Mouse (Mus musculus): ENCODE measurements around the gene Cdca5.
"Not testable (repeated sequence)": the region's sequence is repeated elsewhere in the genome, so short reads cannot be mapped to it uniquely, and the experiment has no call there.

The Cdca5 gene

GRCm38 (mm10) chr19:6084478-6085248 is at the start of gene Cdca5, which contains the start of gene Zfpl1:
Cdca5 (plus strand) TSS chr19:6084983.
Zfpl1 (minus strand) TSS chr19:6084956.
- DNase-seq (ENCODE audit: low spot score in 2 of 2): peak; percentile 95 to 97

- no peak for DNase-seq (ENCODE audit: low spot score in 2 of 2)
These were observed 48.7 kb upstream of the Cdca5 start for GRCm38 (mm10) chr19:6035966-6036585.

- no peak for DNase-seq (ENCODE audit: low spot score in 2 of 2)
These were observed 47.1 kb upstream of the Cdca5 start for GRCm38 (mm10) chr19:6037695-6038094.

GRCm38 (mm10) chr19:6038326-6038725 is 46.5 kb upstream of the Cdca5 start:
- no peak for DNase-seq (ENCODE audit: low spot score in 2 of 2)

GRCm38 (mm10) chr19:6040002-6040401 is 44.8 kb upstream of the Cdca5 start:
- DNase-seq (ENCODE audit: low spot score in 2 of 2): no peak

- DNase-seq (ENCODE audit: low spot score in 2 of 2): no peak
These were observed 42.5 kb upstream of the Cdca5 start for GRCm38 (mm10) chr19:6042293-6042692.

- DNase-seq (ENCODE audit: low spot score in 2 of 2): not testable (repeated sequence)
These were observed 40.7 kb upstream of the Cdca5 start for GRCm38 (mm10) chr19:6044102-6044501.

- no peak for DNase-seq (ENCODE audit: low spot score in 2 of 2)
These were observed 39.2 kb upstream of the Cdca5 start for GRCm38 (mm10) chr19:6045366-6046293.

GRCm38 (mm10) chr19:6046294-6047153 is 38.3 kb upstream of the Cdca5 start, which contains the start of gene Syvn1:
Syvn1 (plus strand) TSS chr19:6046576.
- peak; percentile 93 to 94 for DNase-seq (ENCODE audit: low spot score in 2 of 2)

- DNase-seq (ENCODE audit: low spot score in 2 of 2): no peak
These were observed 37.5 kb upstream of the Cdca5 start for GRCm38 (mm10) chr19:6047154-6047898.

GRCm38 (mm10) chr19:6047899-6048166 is 37.0 kb upstream of the Cdca5 start:
- no peak for DNase-seq (ENCODE audit: low spot score in 2 of 2)

GRCm38 (mm10) chr19:6048681-6049410 is 35.9 kb upstream of the Cdca5 start:
- DNase-seq (ENCODE audit: low spot score in 2 of 2): no peak

GRCm38 (mm10) chr19:6052516-6052915 is 32.3 kb upstream of the Cdca5 start:
- no peak for DNase-seq (ENCODE audit: low spot score in 2 of 2)

GRCm38 (mm10) chr19:6054296-6054695 is 30.5 kb upstream of the Cdca5 start:
- no peak for DNase-seq (ENCODE audit: low spot score in 2 of 2)

- no peak for DNase-seq (ENCODE audit: low spot score in 2 of 2)
These were observed 28.1 kb upstream of the Cdca5 start for GRCm38 (mm10) chr19:6056696-6057095.

GRCm38 (mm10) chr19:6057313-6058096 is 27.3 kb upstream of the Cdca5 start, which contains the start of the genes Mrpl49 and Fau:
Mrpl49 (minus strand) TSS chr19:6057785.
Fau (plus strand) TSS chr19:6057844.
- peak; percentile 99 to 100 for DNase-seq (ENCODE audit: low spot score in 2 of 2)

GRCm38 (mm10) chr19:6058513-6058912 is 26.3 kb upstream of the Cdca5 start:
- no peak for DNase-seq (ENCODE audit: low spot score in 2 of 2)

GRCm38 (mm10) chr19:6058966-6059365 is 25.8 kb upstream of the Cdca5 start:
- DNase-seq (ENCODE audit: low spot score in 2 of 2): no peak

GRCm38 (mm10) chr19:6061021-6061533 is 23.7 kb upstream of the Cdca5 start, which contains the start of gene Znhit2:
Znhit2 (plus strand) TSS chr19:6061192.
- DNase-seq (ENCODE audit: low spot score in 2 of 2): peak; percentile 95 to 96

All from right cerebral cortex, adult 2 months (tissue).